Mouse (Mus musculus): ENCODE measurements around the gene Gm45213.

DNA sequence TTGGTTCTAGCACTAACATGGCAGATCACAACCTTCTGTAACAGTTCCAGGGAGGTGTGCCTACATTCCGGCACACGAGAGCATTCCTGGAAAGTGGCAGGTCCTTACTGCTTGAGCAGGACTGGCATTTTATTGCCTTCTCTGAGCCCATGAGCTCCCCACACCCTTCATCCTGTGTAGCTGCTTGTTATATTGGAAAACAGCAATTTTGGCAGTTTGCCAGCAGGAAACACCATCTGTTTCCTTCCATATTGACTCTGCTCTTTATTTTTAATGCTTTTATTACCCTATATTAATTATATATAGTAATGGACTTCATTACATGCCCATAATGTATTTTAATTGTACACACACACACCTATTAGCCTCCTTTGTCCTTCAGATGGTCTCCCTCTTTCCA lies 33.0 kb downstream of the Gm45213 start:
- TF ChIP-seq CTCF (IDR thresholded peaks at IDR 0.05; ENCODE audit: low read depth) (no peak), EP300 (optimal IDR thresholded peaks at IDR 0.05) (no peak)
